In the genomic region with DNA sequence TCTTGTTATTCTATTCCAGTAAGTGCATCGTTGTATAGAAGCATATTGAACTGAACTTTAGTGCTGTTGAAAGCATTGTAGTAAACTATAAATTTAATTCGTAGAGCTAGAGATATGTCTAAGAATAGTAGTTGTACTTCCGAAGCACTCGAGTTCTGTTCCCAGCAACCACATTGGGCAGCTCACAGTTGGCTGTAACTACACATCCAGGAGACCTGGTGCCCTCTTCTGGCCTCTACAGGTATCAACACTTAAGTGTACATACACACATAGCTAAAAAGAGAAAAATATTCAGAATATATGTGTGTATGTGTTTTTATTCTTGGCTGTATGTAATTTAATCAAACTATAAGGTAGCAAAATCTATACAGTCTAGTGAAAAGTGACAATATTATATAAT, we compare ENCODE assay signal across 22 mouse cellular contexts.
DNase-seq lines count a peak whose midpoint lies in the region; ATAC-seq and TF ChIP-seq lines count a peak whose summit lies in the region.
"Had no signal": no experiment of that assay in that cellular context is flagged by ENCODE, and none has a peak within 500 bp of the region (broad histone marks: within the 10 kb centered on the region; RNA-seq: fewer than 3 reads in every experiment).

No protein-coding gene starts in this region.

- no peaks in the 10 kb centered on the region for H3K36me3 ChIP-seq in heart, embryonic 10.5 days
- H3K36me3 ChIP-seq in liver, embryonic 12.5 days = no peaks in the 10 kb centered on the region
- H3K36me3 ChIP-seq: embryonic facial prominence, embryonic 10.5 days; embryonic facial prominence, embryonic 12.5 days; forebrain, embryonic 15.5 days; G1E had no signal

- POLR2A ChIA-PET in Patski (lab: Charles Lee) = no interaction called here

- in situ Hi-C loops in Patski (cut with MboI; ENCODE audit: low pct_unique_long_range_greater_than_20kb) = no loop called here

- no peak overlapping the region for H3K4me2 ChIP-seq in liver, embryonic 12.5 days
- H3K4me2 ChIP-seq: embryonic facial prominence, embryonic 12.5 days; forebrain, embryonic 13.5 days; forebrain, embryonic 15.5 days had no signal

- TF ChIP-seq CTCF in layer of hippocampus, adult 2 months (conservative IDR thresholded peaks at IDR 0.05) = peak; percentile 32
- peak; percentile 25 for TF ChIP-seq CTCF in Patski (IDR thresholded peaks at IDR 0.05)

- H3K27ac ChIP-seq in heart, embryonic 10.5 days = no peak overlapping the region
- H3K27ac ChIP-seq in layer of hippocampus, adult 2 months = no peak overlapping the region
- no peak overlapping the region for H3K27ac ChIP-seq in liver, embryonic 12.5 days
- H3K27ac ChIP-seq: embryonic facial prominence, embryonic 10.5 days; embryonic facial prominence, embryonic 12.5 days; forebrain, embryonic 13.5 days; forebrain, embryonic 15.5 days had no signal

- peak; percentile 16 for DNase-seq in heart, embryonic 10.5 days (ENCODE audit: low spot score)
- no peak for DNase-seq in heart, postnatal 25 days (ENCODE audit: low spot score)
- no peak for DNase-seq in layer of hippocampus, adult 2 months (ENCODE audit: low spot score in 2 of 2)
- DNase-seq in layer of hippocampus, adult 9-10 months (ENCODE audit: low spot score) = no peak
- no peak for DNase-seq in Patski (ENCODE audit: low read depth, low spot score)
- peak; percentile 53 for DNase-seq in ZHBTc4 (ENCODE audit: low read depth, low spot score)
- DNase-seq in right cerebral cortex, postnatal 10 days (ENCODE audit: low spot score in 2 of 2) = no peak
- DNase-seq: adrenal gland, adult 8-10 months; adrenal gland, postnatal 14 days; adrenal gland, postnatal 36 days; cerebellum, adult 11-12 months; cerebellum, adult 2 months; cerebellum, adult 9-10 months; cerebellum, postnatal 10 days; cerebellum, postnatal 25 days; forebrain, postnatal 0 days had no signal

- 84% methylated on average over 4 of the region's 4 CpGs for WGBS in heart, embryonic 10.5 days
- WGBS in liver, embryonic 12.5 days (ENCODE audit: insufficient replicate concordance) = 62% methylated on average over 4 of the region's 4 CpGs

- no peak for ATAC-seq in Patski
- ATAC-seq in liver, embryonic 12.5 days = no peak
- ATAC-seq: forebrain, embryonic 13.5 days; forebrain, embryonic 15.5 days; forebrain, postnatal 0 days had no signal

- H3K27me3 ChIP-seq in heart, embryonic 10.5 days (ENCODE audit: insufficient read depth, poor library complexity, severe bottlenecking) = no peaks in the 10 kb centered on the region
- peaks cover 9% of the 10 kb centered on the region for H3K27me3 ChIP-seq in Patski
- H3K27me3 ChIP-seq in liver, embryonic 12.5 days (replicated peaks) = no peaks in the 10 kb centered on the region
- H3K27me3 ChIP-seq: embryonic facial prominence, embryonic 12.5 days; forebrain, embryonic 13.5 days; forebrain, embryonic 15.5 days had no signal

- intact Hi-C loops in heart, postnatal 25 days (cut with DNase I) = no loop called here

- CTCF ChIA-PET in Patski (lab: Charles Lee) = interaction anchor here (1.1 kb wide), 2 partner anchors 9 to 1388 kb away, joined by 3 read pairs; no protein-coding TSS in a partner anchor

- no peak overlapping the region for H3K4me3 ChIP-seq in heart, embryonic 10.5 days
- no peak overlapping the region for H3K4me3 ChIP-seq in layer of hippocampus, adult 2 months
- H3K4me3 ChIP-seq in liver, embryonic 12.5 days = no peak overlapping the region
- H3K4me3 ChIP-seq: embryonic facial prominence, embryonic 10.5 days; embryonic facial prominence, embryonic 12.5 days; forebrain, embryonic 13.5 days; forebrain, embryonic 15.5 days had no signal

- H3K9ac ChIP-seq in liver, embryonic 12.5 days = no peak overlapping the region
- H3K9ac ChIP-seq: embryonic facial prominence, embryonic 12.5 days; forebrain, embryonic 13.5 days; forebrain, embryonic 15.5 days; forebrain, postnatal 0 days had no signal

- H3K9me3 ChIP-seq in heart, embryonic 10.5 days = no peaks in the 10 kb centered on the region
- H3K9me3 ChIP-seq in liver, embryonic 12.5 days (replicated peaks) = peaks cover 12% of the 10 kb centered on the region; the same call in 1 of the 2 replicates
- H3K9me3 ChIP-seq: forebrain, embryonic 15.5 days had no signal

- H3K4me1 ChIP-seq in heart, embryonic 10.5 days = no peaks in the 10 kb centered on the region
- H3K4me1 ChIP-seq in liver, embryonic 12.5 days = no peaks in the 10 kb centered on the region
- H3K4me1 ChIP-seq: embryonic facial prominence, embryonic 10.5 days; embryonic facial prominence, embryonic 12.5 days; forebrain, embryonic 13.5 days; forebrain, embryonic 15.5 days had no signal

Comparison
In these comparisons a context has a peak if more than half of its experiments do, and no peak if none do; other contexts are left out.
1. DNase-seq: peak in heart, embryonic 10.5 days (single experiment) and ZHBTc4 (single experiment); none in heart, postnatal 25 days (single experiment), layer of hippocampus, adult 2 months (0 of 2), layer of hippocampus, adult 9-10 months (single experiment), Patski (single experiment) and right cerebral cortex, postnatal 10 days (0 of 2).